Mouse (Mus musculus) G1E (cell line): ENCODE results near the gene Scd1.

Experiments used
- CTCF ChIP-seq: IDR thresholded peaks from 2 replicates; pipeline ENCODE4 v1.5.1; 2012; ENCODE audit warnings: low read depth, low read length, inconsistent platforms, mixed read lengths
- POLR2AphosphoS5 ChIP-seq: IDR thresholded peaks from 2 replicates; pipeline ENCODE4 v1.6.1; 2012; ENCODE audit warnings: low read depth, low read length, inconsistent platforms; ENCODE audit not compliant: insufficient replicate concordance

- TF ChIP-seq POLR2AphosphoS5: no peak
- TF ChIP-seq CTCF: no peak
Observed at GRCm38 (mm10) chr19:44393962-44394422, 13.7 kb downstream of the Scd1 start.
